Mouse (Mus musculus) testis, adult 2 months (tissue): ENCODE measurements around the gene Washc3.

ENCODE experiments used
- CTCF ChIP-seq: fragments of 200-500 bp; IDR thresholded peaks from 2 replicates; pipeline ENCODE4 v1.5.1; 2012; ENCODE audit warnings: low read depth, mild to moderate bottlenecking, inconsistent platforms, low read length, moderate library complexity; ENCODE audit not compliant: control insufficient read depth, insufficient read depth, insufficient replicate concordance
- POLR2A ChIP-seq: fragments of 200-500 bp; IDR thresholded peaks from 2 replicates; pipeline ENCODE4 v1.6.1; 2012; ENCODE audit warnings: low read depth, mild to moderate bottlenecking, inconsistent platforms, low read length, moderate library complexity; ENCODE audit not compliant: control insufficient read depth

DNA sequence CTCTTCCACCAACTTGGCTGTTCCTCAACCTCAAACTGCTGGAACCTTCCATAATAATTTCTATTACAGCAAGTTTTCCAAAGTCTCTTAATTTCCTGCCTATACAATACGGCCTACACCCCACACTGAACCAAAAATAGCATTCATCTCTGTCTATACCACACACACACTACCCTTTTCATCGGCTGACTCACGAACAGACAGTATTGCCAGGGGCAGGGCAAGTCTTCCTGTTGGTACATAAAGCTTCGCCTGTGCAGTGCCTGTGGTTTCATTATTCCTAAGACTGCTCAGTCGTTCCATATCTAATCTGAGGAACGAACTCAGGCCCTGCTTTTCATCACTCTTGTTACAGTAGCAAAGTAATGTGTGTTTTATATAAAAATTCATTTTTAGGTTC, 49.2 kb upstream of the Washc3 start:
- TF ChIP-seq POLR2A = no peak
- TF ChIP-seq CTCF = no peak
